Mouse (Mus musculus) MEL (cell line): ENCODE data around the gene Smim24.

Source experiments
- CTCF ChIP-seq, 3 experiments: IDR thresholded peaks in 2 of 3; conservative IDR thresholded peaks in 1 of 3; 2 replicates each; pipeline ENCODE4 v1.5.1; 2011 to 2012; ENCODE audit warnings: low read length in 3 of 3, low read depth in 2 of 3, mild to moderate bottlenecking in 2 of 3, improper control_type of control experiment in 1 of 3, inconsistent platforms in 1 of 3, mixed read lengths in 1 of 3, moderate library complexity in 1 of 3; ENCODE audit not compliant: control insufficient read depth in 1 of 3, insufficient read depth in 1 of 3, poor library complexity in 1 of 3, severe bottlenecking in 1 of 3
- E2F4 ChIP-seq: IDR thresholded peaks from 2 replicates; pipeline ENCODE4 v1.6.1; 2011; ENCODE audit warnings: low read depth, low read length, improper control_type of control experiment, borderline replicate concordance
- EP300 ChIP-seq, 2 experiments: IDR thresholded peaks; 2 replicates each; pipeline ENCODE4 v1.6.1; 2011; ENCODE audit warnings: improper control_type of control experiment in 2 of 2, low read length in 2 of 2, low read depth in 1 of 2, mild to moderate bottlenecking in 1 of 2
- JUND ChIP-seq: IDR thresholded peaks from 2 replicates; pipeline ENCODE4 v1.6.1; 2011; ENCODE audit warnings: low read depth, mild to moderate bottlenecking, improper control_type of control experiment, low read length
- MAX ChIP-seq: IDR thresholded peaks from 2 replicates; pipeline ENCODE4 v1.6.1; 2011; ENCODE audit warnings: low read length, improper control_type of control experiment
- POLR2A ChIP-seq, 2 experiments: IDR thresholded peaks; 2 replicates each; pipeline ENCODE4 v1.6.1; 2011 to 2012; ENCODE audit warnings: low read length in 2 of 2, mild to moderate bottlenecking in 2 of 2, control low read depth in 1 of 2, improper control_type of control experiment in 1 of 2, low read depth in 1 of 2, moderate library complexity in 1 of 2; ENCODE audit not compliant: control insufficient read depth in 1 of 2, insufficient read depth in 1 of 2, poor library complexity in 1 of 2
- POLR2AphosphoS5 ChIP-seq: IDR thresholded peaks from 2 replicates; pipeline ENCODE4 v1.6.1; 2012; ENCODE audit warnings: low read depth, borderline replicate concordance, mild to moderate bottlenecking, inconsistent platforms, low read length, moderate library complexity, mixed read lengths
- SIN3A ChIP-seq: IDR thresholded peaks from 2 replicates; pipeline ENCODE4 v1.6.1; 2012; ENCODE audit warnings: low read length, improper control_type of control experiment, inconsistent platforms
- UBTF ChIP-seq: IDR thresholded peaks from 2 replicates; pipeline ENCODE4 v1.6.1; 2012; ENCODE audit warnings: low read depth, mild to moderate bottlenecking, inconsistent platforms, low read length, improper control_type of control experiment, moderate library complexity, borderline replicate concordance; ENCODE audit not compliant: insufficient read depth
- ZNF384 ChIP-seq: IDR thresholded peaks from 2 replicates; pipeline ENCODE4 v1.6.1; 2012; ENCODE audit warnings: low read depth, mild to moderate bottlenecking, inconsistent platforms, low read length, improper control_type of control experiment

DNA sequence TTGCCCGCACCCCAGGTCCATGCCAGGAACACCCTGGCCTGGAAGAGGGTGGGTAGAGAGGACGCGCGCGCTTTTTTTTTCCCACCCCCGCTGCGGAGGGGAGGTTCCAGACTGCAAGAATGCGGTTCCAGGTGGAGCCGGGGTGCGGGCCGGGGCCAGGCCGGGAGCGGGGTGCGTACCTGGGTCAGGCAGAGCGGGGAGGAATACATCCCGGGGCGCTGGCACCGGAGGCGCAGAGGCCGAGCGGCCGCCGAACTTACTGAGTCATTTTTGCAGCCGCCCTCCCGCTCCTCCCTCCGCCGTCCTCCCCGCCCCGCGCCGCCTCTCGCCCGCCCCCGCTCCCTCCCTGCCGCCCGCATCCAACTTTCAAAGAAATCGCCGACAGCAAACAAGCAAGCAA is 34.0 kb downstream of the Smim24 start:
- TF ChIP-seq EP300 (IDR thresholded peaks at IDR 0.05; ENCODE audit: low read depth in 1 of 2, low read length in 2 of 2) = no peak
- peak; percentile 31 to 40; a peak in 1 of 4 replicates for TF ChIP-seq POLR2A (IDR thresholded peaks at IDR 0.05; ENCODE audit: control insufficient read depth in 1 of 2, insufficient read depth in 1 of 2, low read depth in 1 of 2, low read length in 2 of 2, poor library complexity in 1 of 2)
- TF ChIP-seq CTCF (IDR thresholded peaks at IDR 0.05 in 2 of 3, conservative IDR thresholded peaks at IDR 0.05 in 1 of 3; ENCODE audit: control insufficient read depth in 1 of 3, insufficient read depth in 1 of 3, low read depth in 2 of 3, low read length in 3 of 3, poor library complexity in 1 of 3, severe bottlenecking in 1 of 3) = no peak
- no peak for TF ChIP-seq JUND
- no peak for TF ChIP-seq E2F4
- no peak; the same call in 1 of the 2 replicates for TF ChIP-seq SIN3A
- no peak for TF ChIP-seq MAX
- TF ChIP-seq POLR2AphosphoS5 = no peak
- no peak for TF ChIP-seq UBTF
- peak; percentile 64 for TF ChIP-seq ZNF384
